Comparison of ENCODE assay signal across 15 mouse cellular contexts in the genomic region with DNA sequence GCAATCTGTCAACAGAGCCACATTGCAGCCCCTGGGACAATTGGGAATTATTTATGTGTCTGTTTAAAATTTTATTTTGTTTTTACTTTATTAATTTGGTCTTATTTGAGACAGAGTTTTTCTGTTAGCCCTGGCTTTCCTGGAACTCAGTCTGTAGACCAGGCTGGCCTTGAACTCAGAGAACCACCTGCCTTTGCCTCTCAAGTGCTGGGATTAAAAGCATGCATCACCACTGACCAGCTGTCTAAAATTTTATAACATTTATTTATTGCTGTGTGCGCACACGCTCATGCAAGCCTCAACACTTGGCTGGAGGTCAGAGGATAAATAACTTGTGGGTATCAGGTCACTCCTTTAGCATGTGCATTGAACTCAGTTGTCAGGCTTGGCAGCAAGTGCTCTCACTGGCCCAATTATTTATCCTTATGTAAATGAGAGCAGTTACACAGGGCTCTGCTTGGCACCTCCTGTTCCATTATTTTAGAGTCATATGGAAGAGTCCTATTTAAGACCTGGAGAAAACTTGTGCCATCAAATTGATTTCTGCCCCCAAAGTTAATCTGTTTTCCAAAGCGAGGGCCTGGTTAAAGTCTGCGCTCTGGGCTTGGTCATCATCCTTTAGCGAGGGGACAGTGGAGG.
"Had no signal": no experiment of that assay in that cellular context is flagged by ENCODE, and none has a peak within 500 bp of the region (broad histone marks: within the 10 kb centered on the region; RNA-seq: fewer than 3 reads in every experiment).

No protein-coding gene starts in this region.

- H3K4me1 ChIP-seq: liver, embryonic 13.5 days; lung, embryonic 15.5 days; midbrain, embryonic 12.5 days had no signal

- H3K4me2 ChIP-seq: liver, embryonic 13.5 days; lung, embryonic 15.5 days; midbrain, embryonic 12.5 days; neural tube, embryonic 15.5 days had no signal

- ATAC-seq: liver, postnatal 0 days had no signal

- H3K4me3 ChIP-seq: left cerebral cortex, adult 2 months; liver, embryonic 13.5 days; lung, embryonic 15.5 days; megakaryocyte, embryonic 14.5 days; midbrain, embryonic 12.5 days; neural tube, embryonic 15.5 days had no signal

- H3K9ac ChIP-seq: liver, embryonic 13.5 days; liver, postnatal 0 days; lung, embryonic 15.5 days; midbrain, embryonic 12.5 days; neural tube, embryonic 15.5 days had no signal

- DNase-seq: kidney, postnatal 14 days; liver; liver, embryonic 13.5 days; liver, postnatal 0 days; lung, postnatal 14 days; right cerebral cortex, adult 18-20 months; right cerebral cortex, postnatal 25 days; thymus, adult 18-20 months; thymus, postnatal 14 days had no signal

- H3K27ac ChIP-seq: left cerebral cortex, adult 2 months; liver, embryonic 13.5 days; lung, embryonic 15.5 days; macrophage; midbrain, embryonic 12.5 days; neural tube, embryonic 15.5 days had no signal

- H3K27me3 ChIP-seq: liver, embryonic 13.5 days; lung, embryonic 15.5 days; megakaryocyte, embryonic 14.5 days; midbrain, embryonic 12.5 days; neural tube, embryonic 15.5 days had no signal

- H3K9me3 ChIP-seq: lung, embryonic 15.5 days; neural tube, embryonic 15.5 days had no signal
